Mouse (Mus musculus) ovary, adult 2 months (tissue): Measurements from ENCODE around the gene Tecta. TPM values are rescaled to one million over a fixed set of nuclear protein-coding genes. Genes with fewer than 3 reads are reported as not detected.

Experiments
- polyA plus RNA-seq: library from polyadenylated mRNA; depleted of rRNA; stranded (reverse); fragments of >200 nt; gene quantifications from 2 replicates; pipeline ENCODE4 v1.2.3, GENCODE M21; 2012; rRNA removed

Gene Tecta
- polyA plus RNA-seq: 0.33 and 0.46 TPM in 2 replicates

GRCm38 (mm10) chr9:42399829-42400228 lies at the start of gene Tecta:
TSS of gene Tecta (minus strand) at chr9:42399929.

Other genes with a start within 250 kb of the Tecta start
- 39.5 and 77.7 TPM in 2 replicates for gene Sc5d, start 135.7 kb downstream of the Tecta start, polyA plus RNA-seq
- gene Tbcel, start 107.9 kb upstream of the Tecta start, polyA plus RNA-seq: 9.3 and 9.5 TPM in 2 replicates